Mouse (Mus musculus) heart, postnatal 0 days (tissue): ENCODE results near the gene Dusp11. TPM values are rescaled to one million over a fixed set of nuclear protein-coding genes. Genes with fewer than 3 reads are reported as not detected.
"Not testable (repeated sequence)": the region's sequence is repeated elsewhere in the genome, so short reads cannot be mapped to it uniquely, and the experiment has no call there.

ENCODE experiments used
- ATAC-seq: fragments of 200-750 bp; cut with Nextera tagmentation; 2 replicates; pipeline ENCODE4 v1.8.0; 2017; ENCODE audit warnings: low read depth, moderate number of reproducible peaks, moderate library complexity; ENCODE audit not compliant: insufficient read depth
- DNase-seq: peaks from one replicate; pipeline ENCODE4 v3.0.0-alpha.2; 2016; ENCODE audit warnings: low spot score
- H3K27ac ChIP-seq: fragments of 300-500 bp; sonication (generic); 2 replicates; pipeline ENCODE4 v1.5.1; 2014; ENCODE audit warnings: low read depth, mild to moderate bottlenecking
- H3K27me3 ChIP-seq: fragments of 300-500 bp; sonication (generic); 2 replicates; pipeline ENCODE4 v1.6.1; 2014; ENCODE audit warnings: low read length, mixed read lengths; ENCODE audit not compliant: control insufficient read depth, insufficient read depth
- H3K36me3 ChIP-seq: fragments of 300-500 bp; sonication (generic); replicated peaks from 2 replicates; pipeline ENCODE4 v1.6.1; 2014; ENCODE audit warnings: low read length, mixed read lengths; ENCODE audit not compliant: control insufficient read depth, insufficient read depth
- H3K4me1 ChIP-seq: fragments of 300-500 bp; sonication (generic); 2 replicates; pipeline ENCODE4 v1.6.1; 2014; ENCODE audit warnings: antibody characterized with exemption; ENCODE audit not compliant: control insufficient read depth, insufficient read depth
- H3K4me2 ChIP-seq: fragments of 300-500 bp; sonication (generic); 2 replicates; pipeline ENCODE4 v1.6.1; 2014; ENCODE audit warnings: low read depth, mild to moderate bottlenecking, low read length, moderate library complexity
- H3K4me3 ChIP-seq: fragments of 300-500 bp; sonication (generic); 2 replicates; pipeline ENCODE4 v1.5.1; 2014; ENCODE audit warnings: low read depth, low read length
- H3K9ac ChIP-seq: fragments of 300-500 bp; sonication (generic); replicated peaks from 2 replicates; pipeline ENCODE4 v1.6.1; 2014; ENCODE audit warnings: low read depth, low read length, mixed read lengths
- H3K9me3 ChIP-seq: fragments of 300-500 bp; sonication (generic); replicated peaks from 2 replicates; pipeline ENCODE4 v1.6.1; 2016; ENCODE audit warnings: low read length; ENCODE audit not compliant: control insufficient read depth
- CTCF ChIP-seq: IDR thresholded peaks from 2 replicates; pipeline ENCODE4 v1.5.1; 2016; ENCODE audit warnings: antibody characterized with exemption, control low read depth, low read depth
- EP300 ChIP-seq: IDR thresholded peaks from 2 replicates; pipeline ENCODE4 v1.6.1; 2016; ENCODE audit warnings: antibody characterized with exemption, low read depth
- WGBS: fragments of 180-500 bp; shearing (Covaris S2); extraction: QIAGEN DNeasy Blood & Tissue Kit; methylation state at CpG from one replicate; pipeline ENCODE4 v1.1.7; 2014; 5-methylcytosine and 5-hydroxymethylcytosine counted together
- polyA plus RNA-seq: library from polyadenylated mRNA; unstranded; fragments of >200 nt; fragmentation: Nextera tagmentation; extraction: Ambion mirVana; gene quantifications from 2 replicates; pipeline ENCODE4 v1.2.1, GENCODE M21; 2015
- total RNA-seq: library from RNA; depleted of rRNA; stranded (reverse); fragments of >200 nt; gene quantifications from 2 replicates; pipeline ENCODE4 v1.2.3, GENCODE M21; 2014; ENCODE audit warnings: low replicate concordance; rRNA removed

Gene Dusp11
- 36.8 and 39.1 TPM in 2 replicates for total RNA-seq
- 27.7 and 33.5 TPM in 2 replicates for polyA plus RNA-seq

GRCm38 (mm10) chr6:85961101-85962091 is at the start of gene Dusp11:
TSS of gene Dusp11 (minus strand) at chr6:85961667.
- Histone ChIP-seq H3K36me3 (peaks cover 25% of the 10 kb centered on the region), H3K4me2 (peak within 1 kb of the TSS; percentile 77), H3K9ac (peak within 1 kb of the TSS; percentile 95), H3K27me3 (no peaks in the 10 kb centered on the region), H3K9me3 (no peaks in the 10 kb centered on the region), H3K4me1 (no peaks in the 10 kb centered on the region; the same call in 1 of the 2 replicates), H3K27ac (peak within 1 kb of the TSS; percentile 99), H3K4me3 (peak within 1 kb of the TSS; percentile 84)
- DNase-seq (peak; percentile 93), ATAC-seq (peak; percentile 93)
- TF ChIP-seq EP300 = peak; percentile 70; the same call in 1 of the 2 replicates
- TF ChIP-seq CTCF = no peak
- WGBS = under 1% methylated on average over 70 of the region's 70 CpGs

GRCm38 (mm10) chr6:86009980-86010379 is 48.5 kb upstream of the Dusp11 start:
- no peak overlapping the region for H3K9ac ChIP-seq
- no peak overlapping the region for H3K4me2 ChIP-seq
- no peak overlapping the region for H3K4me3 ChIP-seq
- peak; percentile 80 for TF ChIP-seq CTCF
- no peak for TF ChIP-seq EP300
- H3K9me3 ChIP-seq = no peaks in the 10 kb centered on the region
- H3K4me1 ChIP-seq = no peaks in the 10 kb centered on the region
- no peak for ATAC-seq
- WGBS = 33% methylated on average over 4 of the region's 4 CpGs
- peak; percentile 67 for DNase-seq
- H3K27ac ChIP-seq = no peak overlapping the region
- H3K36me3 ChIP-seq = no peaks in the 10 kb centered on the region
- no peaks in the 10 kb centered on the region; the same call in 1 of the 2 replicates for H3K27me3 ChIP-seq

GRCm38 (mm10) chr6:86004271-86005148 is 43.0 kb upstream of the Dusp11 start:
- 9% methylated on average over 18 of the region's 18 CpGs for WGBS
- ATAC-seq = peak; percentile 89
- Histone ChIP-seq H3K9me3 (no peaks in the 10 kb centered on the region), H3K27ac (no peak overlapping the region), H3K4me1 (no peaks in the 10 kb centered on the region), H3K4me2 (peak overlapping the region; percentile 45), H3K36me3 (no peaks in the 10 kb centered on the region), H3K4me3 (0 out of 2 replicates have a peak overlapping the region, but pooled peaks have one; percentile 3), H3K9ac (no peak overlapping the region), H3K27me3 (peaks cover 5% of the 10 kb centered on the region; the same call in 1 of the 2 replicates)
- TF ChIP-seq EP300 = no peak
- peak; percentile 93 for TF ChIP-seq CTCF
- peak; percentile 89 for DNase-seq

- ATAC-seq (no peak), DNase-seq (no peak)
- H3K9ac ChIP-seq = no peak overlapping the region
- 74% methylated on average over 18 of the region's 18 CpGs for WGBS
- no peak overlapping the region for H3K27ac ChIP-seq
- TF ChIP-seq CTCF = peak; percentile 33
- no peak for TF ChIP-seq EP300
- H3K27me3 ChIP-seq = peaks cover 5% of the 10 kb centered on the region; the same call in 1 of the 2 replicates
- no peaks in the 10 kb centered on the region for H3K36me3 ChIP-seq
- no peak overlapping the region for H3K4me3 ChIP-seq
- H3K9me3 ChIP-seq = no peaks in the 10 kb centered on the region
- H3K4me1 ChIP-seq = no peaks in the 10 kb centered on the region
- no peak overlapping the region for H3K4me2 ChIP-seq
These were observed 42.0 kb upstream of the Dusp11 start for GRCm38 (mm10) chr6:86003405-86003925.

- H3K9me3 ChIP-seq, H3K4me3 ChIP-seq, H3K27me3 ChIP-seq, H3K27ac ChIP-seq, ATAC-seq, H3K4me1 ChIP-seq, H3K9ac ChIP-seq, DNase-seq, H3K4me2 ChIP-seq, H3K36me3 ChIP-seq: not testable (repeated sequence)
- WGBS = 78% methylated on average over 5 of the region's 5 CpGs
These were observed 29.3 kb upstream of the Dusp11 start for GRCm38 (mm10) chr6:85990774-85991173.

- not testable (repeated sequence) for H3K9ac ChIP-seq, H3K4me1 ChIP-seq, H3K27me3 ChIP-seq, DNase-seq, ATAC-seq, H3K9me3 ChIP-seq, H3K4me3 ChIP-seq, H3K4me2 ChIP-seq, H3K36me3 ChIP-seq, H3K27ac ChIP-seq
- 64% methylated on average over 5 of the region's 5 CpGs for WGBS
These were observed 28.1 kb upstream of the Dusp11 start for GRCm38 (mm10) chr6:85989570-85989969.
